Mouse (Mus musculus): ENCODE results near the gene Actr1b.

The Actr1b gene

DNA sequence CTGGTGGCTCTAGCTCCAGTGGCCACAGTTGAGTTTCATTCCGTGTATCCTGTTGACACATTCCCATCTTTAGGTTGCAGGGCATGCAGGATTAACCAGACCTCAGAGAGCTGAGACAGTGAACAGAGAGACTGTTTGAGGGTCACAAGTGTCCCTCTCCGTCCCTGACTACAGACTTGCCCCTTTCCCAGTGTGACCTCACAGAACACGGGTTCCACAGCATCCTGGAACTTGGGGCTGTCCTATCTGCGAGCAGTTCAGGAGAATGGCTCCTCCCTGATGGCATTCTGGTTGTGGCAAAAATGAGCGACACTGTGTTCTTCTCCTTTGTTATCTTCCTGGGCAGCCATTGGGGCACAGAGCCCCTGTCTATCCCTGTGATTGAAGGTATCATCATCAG is at the start of gene Actr1b:
Gene Actr1b (minus strand): TSS at position 112 of the 400 bp plus-strand sequence.
- no peak for DNase-seq

DNA sequence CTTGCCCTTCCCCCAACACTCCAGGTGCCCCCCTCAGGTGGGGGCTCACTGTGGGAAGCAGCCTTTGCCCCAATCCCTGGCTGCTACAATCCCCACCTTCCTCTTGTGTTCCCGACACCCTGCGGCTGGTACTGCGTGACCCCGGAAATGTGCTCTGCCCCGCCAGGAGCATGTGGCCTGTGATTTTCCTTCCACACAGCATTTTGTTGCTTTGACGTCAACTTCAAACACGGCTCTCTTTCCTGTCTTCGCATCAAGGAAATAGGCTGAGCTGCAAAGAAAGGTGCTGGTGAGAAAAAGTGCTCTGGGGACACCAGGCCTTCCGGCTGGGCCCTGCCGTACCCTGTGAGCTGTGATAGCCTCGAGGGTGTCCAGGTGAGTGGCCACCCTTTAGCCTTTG is 47.3 kb upstream of the Actr1b start, which contains the start of gene Zap70:
Gene Zap70 (plus strand): TSS at position 231 of the 400 bp plus-strand sequence.
- peak; percentile 73 for DNase-seq

DNA sequence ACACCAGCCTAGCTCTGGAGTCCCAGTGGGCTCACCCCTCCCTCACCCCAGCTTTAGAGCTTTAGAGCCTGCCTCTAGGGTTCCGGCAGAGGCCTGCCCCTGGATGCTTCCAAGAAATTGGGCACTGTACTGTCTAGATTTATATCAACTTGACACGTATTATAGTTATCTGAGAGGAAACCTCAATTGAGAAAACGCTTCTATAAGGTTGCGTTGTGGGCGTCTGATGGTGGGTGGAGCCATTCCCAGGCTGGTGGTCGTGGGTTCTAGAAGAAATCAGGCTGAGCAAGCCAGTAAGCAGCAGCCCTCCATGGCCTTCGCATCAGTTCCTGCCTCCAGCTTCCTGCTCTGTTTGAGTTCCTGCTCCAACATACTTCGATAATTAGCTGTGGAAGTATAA is 46.8 kb upstream of the Actr1b start:
- no peak for DNase-seq

DNA sequence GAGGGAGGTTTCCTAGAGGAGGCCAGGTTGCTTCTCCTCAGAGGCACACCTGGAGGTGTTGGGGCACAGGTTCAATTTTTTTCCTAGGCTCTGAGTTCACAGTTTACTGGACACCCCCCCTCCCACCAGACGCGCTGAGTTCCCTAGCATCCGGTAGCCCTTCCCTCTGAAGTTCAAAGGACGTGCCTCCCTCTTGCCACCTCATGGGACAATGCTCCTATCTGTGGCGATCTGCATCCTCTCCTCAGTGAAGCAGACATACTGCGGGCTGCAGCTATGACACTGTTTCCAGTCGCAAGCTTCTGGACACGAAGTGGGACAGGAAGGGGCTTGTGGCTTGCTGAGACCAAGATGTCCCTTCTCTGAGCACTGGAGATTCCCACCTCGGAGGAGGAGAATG is 46.2 kb upstream of the Actr1b start:
- DNase-seq: peak; percentile 21

DNA sequence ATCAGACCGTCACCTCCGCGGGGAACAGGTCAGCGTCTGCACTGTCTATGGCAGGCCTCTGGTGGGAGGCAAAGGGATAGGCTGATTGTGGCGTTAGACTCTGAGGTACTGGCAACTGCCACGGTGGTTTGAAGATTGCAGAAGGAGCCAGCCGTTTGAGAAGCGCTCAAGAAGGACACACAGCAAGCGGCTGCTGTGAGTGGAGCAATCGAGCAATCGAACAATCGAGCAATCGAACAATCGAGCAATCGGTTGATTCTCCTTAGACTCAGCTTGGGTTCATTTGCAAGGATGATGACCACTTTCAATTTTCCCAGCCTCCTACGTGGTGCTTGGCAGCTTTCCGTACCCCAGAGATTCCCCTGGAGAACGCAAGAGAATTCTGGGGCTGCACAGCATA is 44.9 kb upstream of the Actr1b start:
- peak; percentile 5 for DNase-seq

DNA sequence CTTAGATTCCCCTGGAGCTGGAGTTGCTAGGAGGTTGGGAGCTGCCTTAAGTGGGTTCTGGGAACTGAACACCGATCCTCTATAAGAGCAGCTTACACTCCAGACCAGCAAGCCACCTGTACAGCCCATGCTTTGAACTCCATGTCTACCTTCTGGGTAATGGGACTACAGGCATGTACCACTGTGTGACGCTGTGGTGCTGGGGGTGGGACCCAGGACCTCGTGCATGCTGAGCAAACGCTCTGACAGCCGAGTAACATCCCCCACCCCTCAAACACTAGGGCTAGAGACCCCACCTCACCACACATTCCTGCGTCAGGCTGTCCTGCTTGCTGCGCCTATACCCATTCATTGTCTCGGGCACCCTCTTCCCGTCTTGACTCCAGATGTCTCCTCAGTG is 44.3 kb upstream of the Actr1b start:
- DNase-seq: peak; percentile 9

DNA sequence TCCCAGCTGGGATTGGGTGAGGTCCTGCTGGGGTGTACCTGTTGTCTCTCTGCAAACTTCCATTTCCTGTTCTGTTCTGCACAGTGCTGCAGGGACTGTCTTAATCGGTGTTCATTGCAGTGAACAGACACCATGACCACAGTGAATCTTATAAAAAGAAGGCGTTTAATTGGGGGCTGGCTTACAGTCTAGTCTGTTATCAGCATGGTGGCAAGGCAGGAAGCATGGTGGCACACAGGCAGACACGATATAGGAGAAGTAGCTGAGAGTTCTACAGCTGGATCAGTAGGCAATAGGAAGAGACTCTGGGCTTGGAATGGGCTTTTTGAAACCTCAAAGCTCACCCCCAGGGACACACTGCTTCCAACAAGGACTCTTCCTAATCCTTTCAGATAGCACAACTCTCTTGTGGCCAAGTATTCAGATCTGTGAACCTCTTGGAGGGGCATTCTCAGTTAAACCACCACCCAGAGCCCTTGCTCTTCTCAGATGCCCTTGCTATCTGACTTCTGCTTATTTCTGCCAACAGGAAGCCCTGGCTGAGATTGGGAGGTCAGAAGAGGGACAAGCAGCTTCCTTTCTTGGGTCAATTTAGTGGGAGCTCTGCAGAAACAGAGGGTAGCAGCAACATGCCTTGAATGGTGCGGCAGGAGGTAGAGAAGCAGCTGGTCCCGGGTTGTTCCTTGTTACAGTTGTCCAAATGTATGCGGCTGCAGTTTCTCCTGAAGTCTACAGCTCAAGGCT is 39.9 kb upstream of the Actr1b start:
- no peak for DNase-seq

DNA sequence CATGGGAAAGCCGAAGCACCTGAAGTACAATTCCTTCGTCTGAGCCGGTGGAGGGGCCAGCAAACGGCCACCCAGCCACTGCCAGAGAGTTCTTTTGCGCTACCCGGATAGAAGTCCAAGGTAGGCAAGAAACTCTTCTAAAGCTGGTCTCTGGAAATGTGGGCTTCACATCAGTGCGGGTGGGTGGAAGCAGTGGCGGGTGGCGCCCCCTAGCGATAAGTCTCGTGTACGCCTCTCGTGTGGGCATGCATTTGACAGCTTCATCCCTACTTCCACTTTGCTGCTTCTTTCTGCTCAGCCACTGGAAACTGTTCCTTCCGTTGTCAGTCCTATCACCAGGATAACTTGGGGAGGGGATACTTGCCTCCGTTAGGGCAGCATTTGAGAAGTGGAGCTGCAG is 32.2 kb upstream of the Actr1b start:
- peak; percentile 87 for DNase-seq

DNA sequence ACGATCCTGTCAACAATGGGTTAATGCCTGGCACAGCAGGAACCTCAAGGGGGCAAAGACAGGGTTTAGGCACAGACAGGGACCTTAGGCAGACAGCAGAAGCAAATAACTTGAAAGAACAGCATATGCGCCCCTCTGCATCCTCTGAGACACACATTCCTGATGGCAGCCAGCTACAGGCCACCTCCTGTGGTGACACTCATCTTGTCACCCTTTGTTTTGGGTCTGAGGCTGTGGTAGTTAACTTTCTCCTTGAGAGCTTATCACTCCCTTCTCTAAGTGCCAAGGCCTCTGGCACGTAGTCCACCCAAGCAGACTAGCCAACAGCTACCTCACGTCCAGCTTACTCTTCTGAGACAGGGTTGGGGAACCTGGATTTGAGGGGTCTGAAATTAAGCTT is 31.4 kb upstream of the Actr1b start:
- no peak for DNase-seq

DNA sequence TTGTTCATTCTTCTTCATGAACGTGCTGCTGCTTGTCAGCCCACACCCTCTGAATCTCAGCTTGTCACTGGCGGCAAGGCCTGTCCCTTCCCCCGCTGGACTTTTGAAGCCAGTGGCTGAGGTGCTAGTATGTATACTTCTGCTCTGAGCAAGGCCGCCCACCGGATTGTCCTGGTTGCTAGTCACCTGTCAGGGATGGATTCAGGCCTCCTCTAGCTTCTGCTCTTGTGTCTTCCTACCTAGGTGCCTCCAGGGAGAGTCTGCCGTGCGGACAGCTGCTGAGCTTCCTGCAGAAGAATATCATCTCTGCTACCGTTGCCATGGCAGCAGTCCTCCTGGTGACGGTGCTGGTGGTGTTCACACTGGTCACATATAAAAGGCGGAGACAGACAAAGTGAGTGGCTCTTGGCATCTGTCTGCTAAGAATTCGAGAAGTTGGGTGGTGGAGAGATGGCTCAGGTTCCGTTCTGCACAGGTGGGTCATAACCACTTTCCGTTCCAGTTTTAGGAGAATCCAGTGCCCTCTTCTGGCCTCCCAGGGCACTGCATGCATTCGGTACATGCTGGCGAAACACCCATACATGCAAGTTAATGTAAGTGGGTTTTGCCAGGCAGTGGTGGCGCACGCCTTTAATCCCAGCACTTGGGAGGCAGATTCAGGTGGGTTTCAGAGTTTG is 30.2 kb upstream of the Actr1b start:
- DNase-seq: peak; percentile 90

DNA sequence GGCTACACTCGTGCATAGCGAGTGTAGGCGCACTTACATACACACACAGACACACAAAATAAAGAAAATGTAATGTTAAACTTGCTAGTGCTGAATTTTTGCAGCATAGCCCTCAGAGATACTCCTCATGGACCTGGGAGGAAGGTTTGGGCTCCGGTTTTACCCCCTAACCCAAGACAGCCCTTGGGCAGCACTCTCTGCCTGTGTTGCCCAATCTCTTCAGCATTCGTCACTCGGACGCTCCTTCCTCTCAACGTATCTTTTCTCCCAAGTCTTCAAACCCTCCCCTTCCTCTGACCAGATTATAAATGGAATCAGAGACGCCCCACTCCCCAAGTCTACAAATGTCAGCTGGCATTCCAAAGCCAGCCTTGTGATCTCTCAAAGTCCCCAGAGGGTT is 28.8 kb upstream of the Actr1b start:
- no peak for DNase-seq

DNA sequence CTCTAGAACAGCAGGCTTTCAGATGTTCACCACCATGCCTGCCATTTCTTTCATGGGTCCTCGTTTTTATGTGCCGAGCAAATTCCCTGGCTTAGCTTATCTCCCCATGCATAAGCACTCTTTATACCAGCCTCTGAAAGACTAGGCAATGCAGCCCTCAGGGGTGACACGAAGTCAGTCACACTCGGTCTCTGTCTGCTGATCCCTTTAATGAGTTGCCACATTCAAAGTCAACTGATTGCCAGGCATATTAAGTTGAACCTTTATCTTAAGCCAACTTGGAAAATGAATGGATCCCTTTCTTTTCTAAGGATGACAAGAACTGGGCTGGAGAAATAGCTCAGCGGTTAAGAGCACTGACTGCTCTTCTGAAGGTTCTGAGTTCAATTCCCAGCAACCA is 25.0 kb upstream of the Actr1b start:
- no peak for DNase-seq

DNA sequence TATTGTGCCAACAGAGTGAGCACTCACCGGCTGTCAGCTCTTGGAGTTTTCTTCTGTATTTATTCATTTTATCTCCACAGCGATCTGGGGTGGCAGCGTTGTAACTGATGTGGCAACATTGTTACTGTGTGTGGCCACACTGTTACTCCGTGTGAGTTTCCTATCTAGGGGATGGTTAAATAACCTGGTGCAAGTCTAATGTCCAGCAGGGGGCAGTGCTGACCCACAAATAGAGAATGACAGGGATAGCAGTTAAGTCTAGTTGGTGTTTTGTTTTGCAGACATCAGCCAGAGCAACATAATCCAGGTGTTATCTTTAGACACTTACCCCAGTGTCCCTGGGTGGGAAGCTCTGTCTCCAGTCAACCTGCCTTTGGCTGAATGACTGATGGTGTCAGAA is 23.1 kb upstream of the Actr1b start:
- peak; percentile 92 for DNase-seq

DNA sequence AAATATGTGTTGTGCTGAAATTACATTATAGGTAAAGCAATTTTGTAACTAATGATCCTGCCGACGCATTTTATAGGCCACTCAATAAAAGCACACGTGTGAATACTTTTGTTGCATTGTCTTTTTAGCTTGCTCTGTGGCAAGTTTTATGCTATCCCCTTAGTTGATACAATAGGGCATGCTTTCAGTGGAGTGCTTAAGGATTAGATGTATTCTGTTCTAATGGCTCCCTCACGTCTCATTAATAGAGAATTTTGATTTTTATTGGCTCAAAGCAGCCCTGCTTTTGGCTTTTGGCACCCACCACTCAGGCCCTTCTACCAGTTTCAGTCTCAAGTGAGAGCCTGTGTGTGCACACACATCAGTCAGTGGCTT is 9.8 kb upstream of the Actr1b start:
- DNase-seq: no peak

DNA sequence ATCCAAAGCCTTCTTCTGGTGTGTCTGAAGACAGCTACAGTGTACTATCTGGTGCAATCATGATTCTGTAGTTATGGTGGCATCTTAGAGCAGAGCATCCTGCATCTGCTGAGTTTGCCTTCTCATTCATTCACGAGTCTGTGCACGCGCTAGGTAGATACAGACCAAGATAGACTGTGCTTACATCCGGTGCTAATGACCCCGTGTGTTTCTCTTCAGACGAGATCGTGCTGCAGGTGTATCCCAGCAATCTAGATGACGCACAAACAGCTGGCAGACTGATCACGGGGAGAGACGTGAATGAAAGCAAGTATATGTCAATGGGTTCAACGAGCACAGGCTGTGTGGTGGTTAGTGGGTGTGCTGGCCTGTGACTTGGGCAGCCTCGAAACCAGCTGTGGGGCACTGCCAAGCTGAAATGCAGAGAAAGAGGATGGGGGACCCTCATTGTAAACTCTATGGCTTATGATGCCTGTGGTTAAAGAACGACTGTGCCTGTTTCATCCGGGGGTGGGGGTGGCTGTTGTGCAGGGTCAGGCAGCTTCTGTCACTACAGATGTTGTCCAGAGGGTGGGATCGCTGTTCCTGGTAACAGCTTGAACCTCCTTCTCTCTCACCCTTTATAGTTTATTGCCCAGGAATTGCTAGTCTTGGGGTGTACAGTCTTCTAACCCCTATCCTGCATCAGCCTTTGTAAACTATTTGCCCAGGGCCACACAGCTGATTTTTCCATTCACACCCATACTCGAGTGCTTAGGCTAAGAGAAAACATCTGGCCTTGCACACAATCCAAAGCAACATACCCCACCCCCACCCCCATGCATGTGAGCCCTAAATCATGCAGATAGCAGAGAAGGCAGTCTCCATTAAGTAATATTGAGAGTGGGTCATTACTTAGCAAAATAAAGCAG is 9.2 kb upstream of the Actr1b start:
- peak; percentile 35 for DNase-seq

DNA sequence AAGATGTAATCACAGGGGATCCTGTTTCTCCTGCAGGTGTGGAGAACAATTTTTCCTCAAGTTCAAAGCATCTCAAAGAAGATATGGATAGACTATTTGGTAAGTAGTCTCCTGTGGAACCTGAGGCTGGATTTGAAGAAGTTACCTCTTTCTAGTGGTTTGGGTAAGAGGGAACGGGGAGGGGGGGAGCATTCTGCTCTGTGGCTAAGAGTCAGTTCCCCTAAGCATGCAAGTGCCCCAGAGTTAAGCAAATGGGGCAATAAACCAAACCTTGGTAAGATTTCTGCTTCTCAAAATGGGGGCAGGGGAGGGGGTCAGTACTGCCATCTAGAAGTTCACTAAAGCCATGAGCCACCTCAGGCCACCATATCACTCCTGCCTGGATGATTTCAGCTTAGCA is 4.6 kb upstream of the Actr1b start:
- DNase-seq: no peak

DNA sequence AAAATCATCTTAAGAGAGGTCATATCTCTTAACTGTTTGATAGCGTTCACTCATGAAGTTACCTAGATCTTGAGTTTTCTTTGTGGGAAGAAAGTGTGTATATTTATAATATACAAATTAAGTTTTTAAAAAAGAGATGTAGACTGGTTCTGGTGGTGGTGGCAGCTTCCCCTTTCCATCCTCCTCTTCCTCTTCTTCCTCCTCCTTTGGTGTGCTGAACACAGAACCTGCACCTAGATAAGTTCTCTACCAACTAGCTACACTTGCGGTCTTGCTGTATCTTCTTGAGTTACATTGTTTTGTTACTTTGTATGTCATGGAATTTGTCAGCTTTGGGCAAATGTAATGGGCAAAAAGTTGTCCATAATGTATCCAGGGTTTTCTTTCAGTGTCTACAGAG is 3.1 kb downstream of the Actr1b start:
- DNase-seq: no peak

DNA sequence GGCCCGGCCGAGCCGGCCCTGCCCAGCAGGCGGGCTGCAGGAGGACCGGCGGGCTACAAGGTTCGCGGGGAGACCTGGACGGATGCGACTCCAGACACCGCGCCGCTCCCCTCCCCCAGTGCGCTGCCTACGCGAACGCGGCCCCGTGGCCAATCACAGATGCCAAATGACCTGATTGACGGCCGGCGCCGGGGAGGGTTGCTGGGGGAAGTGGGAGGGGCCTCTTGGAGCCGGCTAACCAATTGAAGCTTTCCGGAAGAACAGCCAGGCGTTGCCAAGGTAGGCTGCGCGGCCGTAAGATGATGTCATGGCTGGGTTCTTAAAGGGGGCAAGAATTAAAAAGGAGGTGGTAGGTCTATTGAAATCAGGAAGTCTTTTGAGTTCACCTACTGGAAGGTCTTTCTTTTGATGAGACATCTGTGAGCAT is 4.4 kb downstream of the Actr1b start, which contains the start of gene 4933424G06Rik:
Gene 4933424G06Rik (plus strand): TSS at position 296 of the 427 bp plus-strand sequence.
- DNase-seq: peak; percentile 99

DNA sequence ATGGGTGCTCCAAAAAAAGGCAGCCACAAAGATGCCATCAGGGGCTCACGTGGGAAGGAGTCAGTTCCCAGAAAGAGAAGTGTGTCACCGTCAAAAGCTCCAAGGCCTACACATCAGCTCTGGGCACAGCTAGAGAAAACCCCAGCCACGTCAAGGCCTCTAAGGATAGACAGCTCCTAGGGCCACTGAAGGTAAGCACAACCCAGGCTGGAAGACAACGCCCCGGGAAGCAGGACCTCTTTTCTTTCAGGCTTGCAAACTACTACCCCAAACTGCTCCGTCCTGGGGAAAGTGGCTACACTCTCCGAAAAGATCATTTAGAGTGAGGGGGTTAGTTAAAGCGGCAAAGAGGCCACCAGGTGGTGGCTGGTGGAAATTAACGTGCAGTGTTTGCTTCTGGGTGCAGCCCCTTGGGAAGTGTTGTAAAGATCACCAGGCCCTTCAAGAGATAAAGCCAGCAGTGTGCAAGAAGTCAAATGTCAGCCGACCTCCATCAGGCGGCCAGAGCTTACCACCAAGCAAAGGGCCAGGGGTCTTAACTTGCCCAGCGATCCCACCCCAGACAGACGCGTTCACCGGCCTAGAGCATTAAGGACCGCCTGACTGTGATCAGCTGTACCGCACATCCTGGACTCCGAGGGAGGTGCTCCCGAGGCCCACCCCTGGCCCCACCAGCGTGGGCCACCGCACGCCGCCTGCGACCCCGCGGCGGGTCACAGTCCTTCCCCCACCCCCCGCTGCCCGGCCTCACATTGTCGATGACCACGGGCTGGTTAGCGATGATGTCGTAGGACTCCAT is 5.0 kb downstream of the Actr1b start:
- DNase-seq: peak; percentile 73

DNA sequence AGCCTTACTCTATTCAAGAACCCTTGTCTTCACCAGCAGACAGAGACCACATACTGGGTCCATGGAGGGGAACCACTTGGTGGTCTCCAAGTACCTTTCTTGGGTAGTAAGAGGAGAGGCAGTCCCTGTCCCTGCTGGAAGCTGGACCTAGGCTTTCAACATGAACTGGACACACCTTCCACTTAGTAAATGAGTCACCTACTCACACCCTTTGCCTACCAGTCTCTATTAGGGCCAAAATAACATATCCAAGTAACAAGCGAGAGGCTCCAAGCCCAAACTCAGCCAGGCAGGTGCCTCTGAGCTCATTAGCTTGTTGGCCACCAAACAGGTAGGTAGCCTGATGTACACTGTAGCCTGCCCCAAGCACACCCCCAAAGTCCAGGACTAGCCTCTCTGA is 5.6 kb downstream of the Actr1b start:
- no peak for DNase-seq

DNA sequence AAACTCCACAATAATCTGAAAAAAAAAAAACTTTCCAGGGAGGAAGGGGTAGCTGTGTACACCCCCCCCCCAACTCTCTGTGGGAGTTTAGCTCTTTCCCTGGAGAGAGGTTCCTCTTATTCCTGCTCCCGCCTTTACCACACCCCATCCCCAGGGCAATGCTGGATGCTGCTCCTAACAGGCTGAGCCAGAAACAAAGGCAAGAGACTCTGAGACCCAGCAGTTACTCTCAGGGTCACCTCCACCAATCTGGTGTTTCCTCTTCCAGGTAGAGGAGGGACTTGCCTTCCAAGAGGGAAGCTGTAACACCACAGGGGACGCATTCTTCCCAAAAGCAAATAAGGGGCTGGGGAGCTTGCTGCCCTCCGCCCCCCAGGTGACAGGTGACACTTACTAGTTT is 6.4 kb downstream of the Actr1b start:
- DNase-seq: no peak

DNA sequence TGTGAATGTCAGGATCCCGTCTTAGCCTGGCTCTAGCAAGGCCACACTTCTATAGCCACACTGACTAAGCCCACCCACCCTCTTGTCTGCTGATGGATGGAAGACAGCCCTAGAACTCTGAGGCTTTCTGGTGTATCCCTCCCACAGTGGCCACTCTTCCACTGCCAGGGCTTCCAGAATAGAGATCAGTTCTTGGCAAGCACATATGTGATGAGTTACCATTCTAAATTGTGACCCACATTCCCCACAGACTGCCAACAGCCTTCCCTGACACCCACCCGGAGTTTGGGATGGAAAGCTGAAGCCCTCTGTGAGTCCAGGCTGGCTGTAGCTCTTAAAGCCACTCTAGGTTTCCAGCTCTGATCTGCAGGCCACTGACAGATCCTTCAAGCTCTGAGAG is 7.1 kb downstream of the Actr1b start:
- no peak for DNase-seq

DNA sequence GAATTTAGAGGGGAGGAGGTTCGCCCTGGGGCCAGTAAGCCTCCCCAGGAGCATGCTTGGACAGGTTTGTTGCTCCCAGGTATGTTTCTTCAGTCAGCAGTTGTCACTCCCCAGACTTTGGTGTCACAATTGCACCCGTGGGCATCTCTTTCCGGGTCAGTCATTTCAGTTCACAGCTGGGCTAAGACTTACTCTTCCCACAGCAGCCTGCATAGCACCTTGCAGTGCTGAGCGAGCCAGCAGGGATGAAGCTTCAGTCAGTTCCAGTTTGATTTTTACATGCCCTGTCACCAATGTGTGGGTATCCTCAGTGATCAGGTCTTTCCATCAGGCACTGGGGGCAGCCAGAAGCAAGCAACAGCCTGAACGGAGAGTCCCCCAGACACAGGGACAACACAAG is 17.2 kb downstream of the Actr1b start:
- no peak for DNase-seq

All from thymus, postnatal 4 days (tissue).